Mouse (Mus musculus): Measurements from ENCODE around the gene Nfat5.

The Nfat5 gene

GRCm38 (mm10) chr8:107292928-107293601 is at the start of gene Nfat5:
Gene Nfat5, plus strand, starts transcription at chr8:107293470.
- DNase-seq (ENCODE audit: low read depth, low spot score), result peak; percentile 94

- no peak for DNase-seq (ENCODE audit: low read depth, low spot score)
Observed at GRCm38 (mm10) chr8:107244218-107244617, 49.1 kb upstream of the Nfat5 start.

GRCm38 (mm10) chr8:107248456-107248855 is 44.8 kb upstream of the Nfat5 start:
- no peak for DNase-seq (ENCODE audit: low read depth, low spot score)

GRCm38 (mm10) chr8:107251481-107252104 is 41.7 kb upstream of the Nfat5 start:
- DNase-seq (ENCODE audit: low read depth, low spot score), result no peak

- no peak for DNase-seq (ENCODE audit: low read depth, low spot score)
Observed at GRCm38 (mm10) chr8:107253121-107253520, 40.1 kb upstream of the Nfat5 start.

- DNase-seq (ENCODE audit: low read depth, low spot score), result no peak
Observed at GRCm38 (mm10) chr8:107254403-107254802, 38.9 kb upstream of the Nfat5 start.

- DNase-seq (ENCODE audit: low read depth, low spot score), result no peak
Observed at GRCm38 (mm10) chr8:107254951-107255457, 38.3 kb upstream of the Nfat5 start.

GRCm38 (mm10) chr8:107257223-107257622 is 36.0 kb upstream of the Nfat5 start:
- no peak for DNase-seq (ENCODE audit: low read depth, low spot score)

- no peak for DNase-seq (ENCODE audit: low read depth, low spot score)
Observed at GRCm38 (mm10) chr8:107260120-107260519, 33.1 kb upstream of the Nfat5 start.

GRCm38 (mm10) chr8:107261172-107261571 is 32.1 kb upstream of the Nfat5 start:
- DNase-seq (ENCODE audit: low read depth, low spot score), result peak; percentile 60

- DNase-seq (ENCODE audit: low read depth, low spot score), result peak; percentile 98
Observed at GRCm38 (mm10) chr8:107262046-107262705, 31.1 kb upstream of the Nfat5 start.

GRCm38 (mm10) chr8:107265811-107266210 is 27.5 kb upstream of the Nfat5 start:
- DNase-seq (ENCODE audit: low read depth, low spot score), result peak; percentile 49

GRCm38 (mm10) chr8:107268501-107268900 is 24.8 kb upstream of the Nfat5 start:
- DNase-seq (ENCODE audit: low read depth, low spot score), result no peak

- DNase-seq (ENCODE audit: low read depth, low spot score), result no peak
Observed at GRCm38 (mm10) chr8:107269191-107269590, 24.1 kb upstream of the Nfat5 start.

GRCm38 (mm10) chr8:107269617-107270139 is 23.6 kb upstream of the Nfat5 start:
- no peak for DNase-seq (ENCODE audit: low read depth, low spot score)

GRCm38 (mm10) chr8:107270287-107270686 is 23.0 kb upstream of the Nfat5 start:
- no peak for DNase-seq (ENCODE audit: low read depth, low spot score)

- no peak for DNase-seq (ENCODE audit: low read depth, low spot score)
Observed at GRCm38 (mm10) chr8:107270751-107271150, 22.5 kb upstream of the Nfat5 start.

- DNase-seq (ENCODE audit: low read depth, low spot score), result no peak
Observed at GRCm38 (mm10) chr8:107277323-107277883, 15.9 kb upstream of the Nfat5 start.

- DNase-seq (ENCODE audit: low read depth, low spot score), result peak; percentile 70
Observed at GRCm38 (mm10) chr8:107278571-107278970, 14.7 kb upstream of the Nfat5 start.

- DNase-seq (ENCODE audit: low read depth, low spot score), result no peak
Observed at GRCm38 (mm10) chr8:107286686-107287085, 6.6 kb upstream of the Nfat5 start.

GRCm38 (mm10) chr8:107287522-107287921 is 5.7 kb upstream of the Nfat5 start:
- peak; percentile 97 for DNase-seq (ENCODE audit: low read depth, low spot score)

- DNase-seq (ENCODE audit: low read depth, low spot score), result no peak
Observed at GRCm38 (mm10) chr8:107291171-107291601, 2.1 kb upstream of the Nfat5 start.
